Mouse (Mus musculus): ENCODE data around the gene Pfkl. TPM values are rescaled to one million over a fixed set of nuclear protein-coding genes. Genes with fewer than 3 reads are reported as not detected.
"Not testable (repeated sequence)": the region's sequence is repeated elsewhere in the genome, so short reads cannot be mapped to it uniquely, and the experiment has no call there.

The Pfkl gene
- total RNA-seq, 4 experiments from 2014 or later = 149 to 184 (median 161) TPM

- DNase-seq (ENCODE audit: low spot score in 2 of 2) = no peak
Observed at GRCm38 (mm10) chr10:78012661-78013495, 3.0 kb upstream of the Pfkl start.

GRCm38 (mm10) chr10:78011116-78011515 is 1.2 kb upstream of the Pfkl start:
- not testable (repeated sequence) for DNase-seq (ENCODE audit: low spot score in 2 of 2)

- no peak for DNase-seq (ENCODE audit: low spot score in 2 of 2)
Observed at GRCm38 (mm10) chr10:78010335-78010734, 452 bp upstream of the Pfkl start.

GRCm38 (mm10) chr10:78009184-78009944 is 519 bp downstream of the Pfkl start:
- peak; percentile 78 to 91 for DNase-seq (ENCODE audit: low spot score in 2 of 2)

GRCm38 (mm10) chr10:78008169-78008568 is 1.7 kb downstream of the Pfkl start:
- DNase-seq (ENCODE audit: low spot score in 2 of 2) = no peak

- DNase-seq (ENCODE audit: low spot score in 2 of 2) = no peak
Observed at GRCm38 (mm10) chr10:78007203-78007602, 2.7 kb downstream of the Pfkl start.

GRCm38 (mm10) chr10:78005791-78006438 is 4.0 kb downstream of the Pfkl start:
- DNase-seq (ENCODE audit: low spot score in 2 of 2) = no peak

- DNase-seq (ENCODE audit: low spot score in 2 of 2) = peak; percentile 57 to 71
Observed at GRCm38 (mm10) chr10:78004479-78005100, 5.3 kb downstream of the Pfkl start.

- DNase-seq (ENCODE audit: low spot score in 2 of 2) = no peak
Observed at GRCm38 (mm10) chr10:78002316-78002715, 7.6 kb downstream of the Pfkl start.

GRCm38 (mm10) chr10:78001796-78002195 is 8.1 kb downstream of the Pfkl start:
- peak; percentile 72 to 97 for DNase-seq (ENCODE audit: low spot score in 2 of 2)

- DNase-seq (ENCODE audit: low spot score in 2 of 2) = no peak
Observed at GRCm38 (mm10) chr10:78000200-78000599, 9.7 kb downstream of the Pfkl start.

GRCm38 (mm10) chr10:77995639-77996038 is 14.2 kb downstream of the Pfkl start:
- no peak for DNase-seq (ENCODE audit: low spot score in 2 of 2)

- DNase-seq (ENCODE audit: low spot score in 2 of 2) = no peak
Observed at GRCm38 (mm10) chr10:77985775-77986174, 24.1 kb downstream of the Pfkl start.

GRCm38 (mm10) chr10:77984660-77985059 is 25.2 kb downstream of the Pfkl start:
- DNase-seq (ENCODE audit: low spot score in 2 of 2) = no peak

- DNase-seq (ENCODE audit: low spot score in 2 of 2) = peak; percentile 98 to 99
Observed at GRCm38 (mm10) chr10:77978351-77979350, 31.2 kb downstream of the Pfkl start, which contains the start of gene 1810043G02Rik. TSS of gene 1810043G02Rik (plus strand) at chr10:77978524.

- DNase-seq (ENCODE audit: low spot score in 2 of 2) = no peak
Observed at GRCm38 (mm10) chr10:77976458-77977150, 33.3 kb downstream of the Pfkl start.

- no peak for DNase-seq (ENCODE audit: low spot score in 2 of 2)
Observed at GRCm38 (mm10) chr10:77975653-77976052, 34.2 kb downstream of the Pfkl start.

GRCm38 (mm10) chr10:77974811-77975210 is 35.1 kb downstream of the Pfkl start:
- no peak for DNase-seq (ENCODE audit: low spot score in 2 of 2)

- no peak for DNase-seq (ENCODE audit: low spot score in 2 of 2)
Observed at GRCm38 (mm10) chr10:77974323-77974722, 35.6 kb downstream of the Pfkl start.

All from left cerebral cortex, adult 8-10 months (tissue).